Mouse (Mus musculus) limb, embryonic 13.5 days (tissue): ENCODE data around the gene Itfg2. TPM values are rescaled to one million over a fixed set of nuclear protein-coding genes. Genes with fewer than 3 reads are reported as not detected.

Experiments used
- ATAC-seq: fragments of 200-750 bp; cut with Nextera tagmentation; 2 replicates; pipeline ENCODE4 v1.8.0; 2017; ENCODE audit warnings: low read depth, moderate number of reproducible peaks, moderate TSS enrichment; ENCODE audit not compliant: low FRiP score
- H3K27ac ChIP-seq: fragments of 300-500 bp; sonication (generic); 2 replicates; pipeline ENCODE4 v1.5.1; 2015; ENCODE audit warnings: inconsistent platforms, mild to moderate bottlenecking, moderate library complexity
- H3K27me3 ChIP-seq: fragments of 300-500 bp; sonication (generic); 2 replicates; pipeline ENCODE4 v1.6.1; 2015; ENCODE audit warnings: mild to moderate bottlenecking, inconsistent platforms
- H3K36me3 ChIP-seq: fragments of 300-500 bp; sonication (generic); 2 replicates; pipeline ENCODE4 v1.6.1; 2015; ENCODE audit warnings: inconsistent platforms, mild to moderate bottlenecking, moderate library complexity
- H3K4me1 ChIP-seq: fragments of 300-500 bp; sonication (generic); 2 replicates; pipeline ENCODE4 v1.6.1; 2015; ENCODE audit warnings: inconsistent platforms
- H3K4me2 ChIP-seq: fragments of 300-500 bp; sonication (generic); replicated peaks from 2 replicates; pipeline ENCODE4 v1.6.1; 2015; ENCODE audit warnings: inconsistent platforms, mild to moderate bottlenecking, moderate library complexity
- H3K4me3 ChIP-seq: fragments of 300-500 bp; sonication (generic); 2 replicates; pipeline ENCODE4 v1.5.1; 2015; ENCODE audit warnings: moderate library complexity, mild to moderate bottlenecking, inconsistent platforms
- H3K9ac ChIP-seq: fragments of 300-500 bp; sonication (generic); 2 replicates; pipeline ENCODE4 v1.6.1; 2015; ENCODE audit warnings: mild to moderate bottlenecking, inconsistent platforms
- H3K9me3 ChIP-seq: fragments of 300-500 bp; sonication (generic); 2 replicates; pipeline ENCODE4 v1.6.1; 2016; ENCODE audit warnings: inconsistent platforms
- WGBS: fragments of 180-500 bp; shearing (Covaris S2); methylation state at CpG from one replicate; pipeline ENCODE4 v1.1.7; 2015; 5-methylcytosine and 5-hydroxymethylcytosine counted together
- polyA plus RNA-seq: library from polyadenylated mRNA; unstranded; fragments of >200 nt; fragmentation: Nextera tagmentation; extraction: Ambion mirVana; gene quantifications from 2 replicates; pipeline ENCODE4 v1.2.1, GENCODE M21; 2015

The Itfg2 gene
- polyA plus RNA-seq, 1 experiment from 2014 or later: 41.1 TPM

DNA sequence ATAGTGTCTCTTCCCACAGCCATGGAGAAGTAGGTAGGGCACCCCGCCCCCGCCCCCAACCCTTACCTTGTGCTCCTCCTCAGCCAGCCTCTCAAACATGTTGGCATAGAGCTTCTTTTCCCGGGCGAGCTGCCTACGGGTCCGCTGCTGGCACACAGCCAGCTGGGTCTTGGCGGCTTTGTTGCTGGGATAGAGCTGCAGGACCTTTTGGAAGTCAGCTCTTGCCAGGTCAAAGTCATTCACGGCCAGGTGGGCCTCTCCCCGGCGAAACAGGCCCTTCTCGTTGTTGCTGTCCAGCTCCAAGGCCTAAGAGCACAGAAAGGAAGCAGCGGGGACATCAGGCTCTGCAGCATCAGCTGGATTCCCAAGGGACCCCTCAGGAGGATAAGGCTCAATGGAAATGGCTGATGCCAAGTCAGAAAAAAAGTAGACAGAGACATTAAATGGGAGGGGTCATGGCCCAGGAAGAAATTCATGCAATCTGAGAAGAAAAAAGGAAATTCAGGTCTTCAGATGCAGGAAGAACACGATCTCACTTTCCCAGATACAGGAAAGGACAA lies 7.7 kb upstream of the Itfg2 start:
- 94% methylated on average over 13 of the region's 13 CpGs for WGBS
- Histone ChIP-seq H3K9ac (no peak overlapping the region), H3K27ac (no peak overlapping the region), H3K9me3 (no peaks in the 10 kb centered on the region), H3K4me2 (no peak overlapping the region), H3K4me1 (peaks cover 12% of the 10 kb centered on the region), H3K4me3 (no peak overlapping the region), H3K36me3 (peaks cover 88% of the 10 kb centered on the region), H3K27me3 (no peaks in the 10 kb centered on the region)
- no peak for ATAC-seq

DNA sequence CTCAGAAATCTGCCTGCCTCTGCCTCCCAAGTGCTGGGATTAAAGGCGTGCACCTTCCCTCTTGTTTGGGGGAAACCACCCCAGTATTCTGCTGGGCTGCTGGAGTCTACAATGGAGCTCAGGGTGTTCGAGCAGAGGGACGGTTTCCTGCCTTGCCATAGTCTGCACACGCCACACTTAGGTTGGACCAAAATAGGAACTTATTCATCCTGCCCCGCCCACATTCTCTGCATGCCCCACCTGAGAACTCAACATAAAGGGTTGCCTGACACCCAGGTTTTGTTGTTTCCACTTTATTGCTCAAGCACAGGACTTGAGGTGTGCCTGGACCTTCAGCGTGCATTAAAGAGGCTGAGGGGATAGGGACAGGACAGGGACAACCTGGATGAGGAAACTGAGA lies 5.1 kb upstream of the Itfg2 start:
- H3K4me1 ChIP-seq: no peaks in the 10 kb centered on the region
- WGBS: 86% methylated on average over 6 of the region's 6 CpGs

DNA sequence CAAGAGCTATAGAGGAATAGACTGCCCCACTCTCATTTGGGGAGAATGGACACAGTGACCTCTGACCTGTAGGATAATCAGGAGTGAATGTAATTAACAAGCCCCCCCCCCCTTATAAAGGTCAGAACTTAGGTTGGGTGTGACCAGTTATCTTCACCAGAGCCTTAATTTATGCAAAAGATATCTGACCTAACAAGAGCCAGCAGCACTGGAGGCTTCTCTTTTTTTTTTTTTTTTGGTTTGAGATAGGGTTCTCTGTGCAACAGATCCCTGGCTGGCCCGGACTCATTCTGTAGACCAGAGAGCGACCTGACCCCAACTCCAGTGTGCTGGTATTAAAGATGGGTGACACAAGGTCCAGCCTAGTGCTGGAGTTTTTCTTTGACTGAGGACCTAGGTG lies 4.6 kb upstream of the Itfg2 start:
- Histone ChIP-seq H3K27ac (no peak overlapping the region), H3K9ac (no peak overlapping the region), H3K4me2 (no peak overlapping the region), H3K9me3 (no peaks in the 10 kb centered on the region), H3K36me3 (peaks cover 65% of the 10 kb centered on the region), H3K27me3 (no peaks in the 10 kb centered on the region), H3K4me3 (no peak overlapping the region), H3K4me1 (no peaks in the 10 kb centered on the region)
- ATAC-seq: no peak
- 93% methylated on average over 2 of the region's 2 CpGs for WGBS

More for the DNA sequence above, 5.1 kb upstream of the Itfg2 start:
- H3K4me3 ChIP-seq: no peak overlapping the region
- H3K4me2 ChIP-seq: no peak overlapping the region
- no peak overlapping the region for H3K27ac ChIP-seq
- H3K9me3 ChIP-seq: no peaks in the 10 kb centered on the region
- no peaks in the 10 kb centered on the region for H3K27me3 ChIP-seq
- peaks cover 70% of the 10 kb centered on the region for H3K36me3 ChIP-seq
- no peak overlapping the region for H3K9ac ChIP-seq
- ATAC-seq: no peak

DNA sequence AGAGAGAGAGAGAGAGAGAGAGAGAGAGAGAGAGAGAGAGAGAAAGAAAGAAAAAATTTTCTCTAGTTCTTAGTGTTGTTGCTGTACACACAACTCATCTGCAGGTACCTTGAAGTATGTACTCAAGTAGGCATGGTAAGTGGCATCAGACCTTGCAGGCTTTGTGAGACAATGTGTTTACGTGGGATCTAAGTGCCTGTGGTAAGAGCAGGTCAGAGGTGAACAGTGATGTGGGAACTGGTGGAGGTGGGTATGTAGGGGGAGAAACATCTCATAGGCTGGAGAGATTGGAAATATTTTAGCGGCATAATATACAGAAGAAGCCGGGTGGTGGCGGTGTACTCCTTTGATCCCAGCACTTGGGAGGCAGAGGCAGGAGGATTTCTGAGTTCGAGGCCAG lies 2.8 kb upstream of the Itfg2 start:
- H3K4me2 ChIP-seq: no peak overlapping the region
- H3K4me1 ChIP-seq: 0 out of 2 replicates have a peak, but pooled peaks cover 3% of the 10 kb centered on the region
- no peak overlapping the region for H3K4me3 ChIP-seq
- H3K36me3 ChIP-seq: peaks cover 47% of the 10 kb centered on the region
- no peak overlapping the region for H3K27ac ChIP-seq
- 95% methylated on average over 5 of the region's 5 CpGs for WGBS
- ATAC-seq: no peak
- no peak overlapping the region for H3K9ac ChIP-seq
- no peaks in the 10 kb centered on the region for H3K9me3 ChIP-seq
- no peaks in the 10 kb centered on the region for H3K27me3 ChIP-seq

DNA sequence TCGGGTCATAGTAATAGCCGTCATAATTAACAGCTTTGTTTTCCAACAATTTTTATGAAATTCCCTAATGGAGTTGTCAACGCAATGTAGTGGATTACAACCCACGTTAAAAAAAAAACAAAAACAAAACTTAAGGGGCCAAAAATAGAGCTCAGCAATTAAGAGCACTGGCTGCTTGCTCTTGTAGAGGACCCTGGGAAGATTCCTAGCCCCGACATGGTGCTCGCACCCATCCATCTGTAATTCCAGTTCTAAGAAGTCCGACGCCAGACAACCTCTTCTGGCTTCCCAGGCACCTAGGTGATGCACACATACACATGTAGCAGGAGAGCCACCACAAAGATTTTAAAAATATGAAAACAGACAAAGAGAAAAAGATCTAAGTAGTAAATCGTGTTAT lies 315 bp upstream of the Itfg2 start:
- H3K9ac ChIP-seq: peak overlapping the region; percentile 74
- H3K4me2 ChIP-seq: peak overlapping the region; percentile 73
- ATAC-seq: no peak
- H3K36me3 ChIP-seq: peaks cover 28% of the 10 kb centered on the region
- H3K27me3 ChIP-seq: no peaks in the 10 kb centered on the region
- 0 out of 2 replicates have a peak, but pooled peaks cover 3% of the 10 kb centered on the region for H3K4me1 ChIP-seq
- 16% methylated on average over 9 of the region's 9 CpGs for WGBS
- peak overlapping the region; percentile 69 for H3K27ac ChIP-seq
- H3K9me3 ChIP-seq: no peaks in the 10 kb centered on the region
- H3K4me3 ChIP-seq: peak overlapping the region; percentile 66

DNA sequence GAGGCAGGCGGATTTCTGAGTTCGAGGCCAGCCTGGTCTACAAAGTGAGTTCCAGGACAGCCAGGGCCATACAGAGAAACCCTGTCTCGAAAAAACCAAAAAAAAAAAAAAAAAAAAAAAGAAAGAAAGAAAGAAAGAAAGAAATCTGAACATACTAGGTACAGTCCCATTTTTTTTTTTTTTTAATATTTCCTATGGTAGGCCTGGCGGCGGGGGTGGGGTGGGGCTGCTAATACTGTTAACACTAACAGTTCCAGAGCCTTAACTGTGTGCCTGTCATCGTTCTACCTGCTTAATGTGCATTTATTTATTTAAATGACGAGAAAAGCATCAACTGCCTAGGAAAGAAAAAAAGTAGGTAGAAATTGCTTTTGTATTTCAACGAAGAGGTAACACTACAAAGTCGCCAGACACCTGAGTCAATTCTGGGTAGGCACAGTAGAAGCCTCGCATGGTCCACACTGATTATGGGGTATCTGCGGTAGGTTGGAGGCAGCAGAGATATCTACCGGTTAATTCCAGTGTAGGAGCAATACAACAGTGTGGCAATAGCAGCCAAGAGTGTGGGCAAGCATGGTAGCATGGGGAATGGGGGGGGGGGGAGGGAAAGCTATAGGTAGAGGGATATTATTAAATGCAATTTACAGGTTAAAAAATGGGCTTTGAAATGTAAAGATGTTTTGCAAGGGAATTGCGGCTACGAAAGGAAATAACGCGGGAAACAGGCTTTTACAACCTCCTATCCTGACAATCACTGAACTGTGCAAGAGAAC lies 1.0 kb downstream of the Itfg2 start:
- Histone ChIP-seq H3K27ac (peak overlapping the region; percentile 94), H3K4me3 (peak overlapping the region; percentile 66), H3K4me2 (peak overlapping the region; percentile 73), H3K9ac (peak overlapping the region; percentile 74), H3K27me3 (no peaks in the 10 kb centered on the region), H3K4me1 (0 out of 2 replicates have a peak, but pooled peaks cover 3% of the 10 kb centered on the region), H3K36me3 (peaks cover 18% of the 10 kb centered on the region), H3K9me3 (no peaks in the 10 kb centered on the region)
- ATAC-seq: no peak
- 46% methylated on average over 16 of the region's 16 CpGs for WGBS

DNA sequence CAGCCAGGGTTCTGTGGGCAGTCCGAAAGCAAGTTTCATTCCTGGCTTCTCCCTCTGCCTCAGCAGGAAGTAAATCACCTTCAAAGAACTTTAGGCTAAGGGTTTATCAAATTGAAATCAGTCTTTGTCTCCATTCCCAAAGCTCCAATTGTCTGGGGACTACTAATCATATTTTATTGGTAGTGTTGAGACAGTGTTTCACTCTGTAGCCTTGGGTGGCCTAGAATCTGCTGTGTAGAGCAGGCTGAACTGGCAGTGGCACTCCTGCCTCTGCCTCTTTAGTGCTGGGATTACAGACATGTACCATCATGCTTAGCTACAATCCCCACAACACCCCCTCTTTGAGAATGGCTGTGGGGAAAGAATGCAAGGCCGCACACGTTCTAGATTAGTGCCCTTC lies 3.3 kb downstream of the Itfg2 start:
- Histone ChIP-seq H3K4me2 (no peak overlapping the region), H3K27me3 (no peaks in the 10 kb centered on the region), H3K9me3 (no peaks in the 10 kb centered on the region), H3K4me3 (no peak overlapping the region), H3K9ac (no peak overlapping the region), H3K4me1 (0 out of 2 replicates have a peak, but pooled peaks cover 3% of the 10 kb centered on the region), H3K36me3 (peaks cover 14% of the 10 kb centered on the region; the same call in 1 of the 2 replicates), H3K27ac (no peak overlapping the region)
- WGBS: 85% methylated on average over 3 of the region's 3 CpGs
- no peak for ATAC-seq

DNA sequence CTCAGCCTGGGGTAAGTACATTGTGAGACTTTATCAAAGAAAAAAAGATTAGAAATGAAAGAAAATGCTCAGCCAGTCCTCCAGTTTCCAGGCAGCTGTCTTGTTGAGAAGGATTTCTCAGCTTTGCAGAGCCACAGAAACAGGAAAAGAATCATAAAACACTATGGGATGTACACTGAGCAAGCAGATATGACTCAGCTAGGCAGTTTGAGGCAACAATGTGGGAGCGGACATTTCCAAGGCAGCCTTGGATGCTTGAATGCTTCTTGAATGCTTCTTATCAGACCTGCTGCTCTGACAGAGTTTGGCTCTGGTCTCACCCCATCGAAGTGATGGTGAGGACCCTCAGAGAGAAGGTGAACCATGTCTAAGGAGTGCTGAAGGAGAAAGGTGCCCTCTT lies 3.7 kb downstream of the Itfg2 start:
- H3K4me3 ChIP-seq: no peak overlapping the region
- H3K9ac ChIP-seq: no peak overlapping the region
- no peaks in the 10 kb centered on the region for H3K9me3 ChIP-seq
- no peaks in the 10 kb centered on the region for H3K27me3 ChIP-seq
- peaks cover 15% of the 10 kb centered on the region for H3K36me3 ChIP-seq
- 85% methylated on average over 2 of the region's 2 CpGs for WGBS
- H3K4me1 ChIP-seq: 0 out of 2 replicates have a peak, but pooled peaks cover 3% of the 10 kb centered on the region
- no peak for ATAC-seq
- H3K4me2 ChIP-seq: no peak overlapping the region
- H3K27ac ChIP-seq: no peak overlapping the region

DNA sequence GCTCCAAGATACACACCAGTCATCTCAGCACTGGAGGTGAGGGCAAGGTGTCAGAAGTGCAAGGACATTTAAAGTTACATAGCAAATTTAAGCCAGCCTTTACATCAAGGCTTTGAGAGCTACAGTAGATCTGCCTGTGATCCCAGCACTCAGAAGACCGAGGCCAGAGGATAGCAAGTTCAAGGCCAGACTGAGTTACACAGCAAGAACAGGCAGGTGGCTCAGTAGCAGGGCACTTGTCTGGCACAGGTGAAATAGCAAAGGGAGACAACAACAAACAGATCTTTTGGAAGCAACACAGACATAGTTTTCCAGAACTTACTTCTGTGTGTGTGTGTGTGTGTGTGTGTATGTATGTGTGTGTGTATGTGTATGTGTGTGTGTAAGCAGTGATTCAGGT lies 6.7 kb downstream of the Itfg2 start:
- H3K27ac ChIP-seq: no peak overlapping the region
- no peaks in the 10 kb centered on the region for H3K4me1 ChIP-seq
- no peaks in the 10 kb centered on the region for H3K9me3 ChIP-seq
- no peak overlapping the region for H3K4me3 ChIP-seq
- H3K9ac ChIP-seq: no peak overlapping the region
- ATAC-seq: no peak
- no peak overlapping the region for H3K4me2 ChIP-seq
- peaks cover 32% of the 10 kb centered on the region for H3K36me3 ChIP-seq
- H3K27me3 ChIP-seq: no peaks in the 10 kb centered on the region
- 91% methylated on average over 1 of the region's 1 CpGs for WGBS

DNA sequence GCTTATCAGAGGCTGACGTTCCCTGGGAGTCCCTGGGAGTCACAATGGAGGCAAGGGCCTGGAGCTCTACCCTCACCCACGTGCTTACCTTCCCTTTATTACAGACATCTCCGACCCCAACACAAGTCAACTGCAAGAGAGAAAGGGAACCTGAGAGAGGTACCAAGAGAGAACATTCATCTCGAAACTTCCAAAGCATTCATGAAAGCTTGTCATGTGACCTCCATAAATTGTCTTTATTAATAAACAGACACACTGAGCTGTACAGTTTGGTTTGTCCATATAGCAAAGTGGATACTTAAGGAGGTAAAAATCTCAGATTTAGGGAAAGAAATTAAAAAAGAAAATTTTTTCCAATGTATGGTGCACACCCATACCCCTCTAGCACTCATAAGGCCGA lies 8.6 kb downstream of the Itfg2 start:
- no peak for ATAC-seq
- peaks cover 50% of the 10 kb centered on the region for H3K36me3 ChIP-seq
- WGBS: 88% methylated on average over 5 of the region's 5 CpGs

DNA sequence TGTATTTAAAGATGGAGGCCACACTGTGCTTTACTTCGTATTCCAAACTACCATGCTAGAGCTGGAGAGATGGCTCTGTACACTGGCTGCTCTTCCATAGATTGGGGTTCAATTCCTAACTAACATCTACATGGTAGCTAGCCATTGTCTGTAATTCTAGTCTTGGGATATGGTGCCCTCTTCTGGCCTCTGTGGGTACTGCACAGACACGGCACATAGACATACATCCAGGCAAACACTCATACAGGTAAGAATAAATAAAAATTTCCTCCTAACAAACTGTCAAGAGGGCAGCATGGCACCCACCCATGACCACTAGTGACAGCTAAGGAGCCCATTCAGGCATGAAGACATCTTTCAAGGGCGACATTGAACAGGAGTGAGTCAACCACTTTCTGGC lies 13.6 kb downstream of the Itfg2 start:
- H3K36me3 ChIP-seq: peaks cover 87% of the 10 kb centered on the region
- no peak overlapping the region for H3K9ac ChIP-seq
- peak; percentile 33; the same call in 1 of the 2 replicates for ATAC-seq
- no peak overlapping the region for H3K27ac ChIP-seq
- no peak overlapping the region for H3K4me3 ChIP-seq
- H3K4me2 ChIP-seq: no peak overlapping the region
- 21% methylated on average over 3 of the region's 3 CpGs for WGBS
- no peaks in the 10 kb centered on the region for H3K27me3 ChIP-seq
- H3K9me3 ChIP-seq: no peaks in the 10 kb centered on the region
- H3K4me1 ChIP-seq: no peaks in the 10 kb centered on the region

More for the DNA sequence above, 8.6 kb downstream of the Itfg2 start:
- Histone ChIP-seq H3K9ac (no peak overlapping the region), H3K4me3 (no peak overlapping the region), H3K27me3 (no peaks in the 10 kb centered on the region), H3K4me2 (no peak overlapping the region), H3K27ac (no peak overlapping the region), H3K9me3 (no peaks in the 10 kb centered on the region), H3K4me1 (no peaks in the 10 kb centered on the region)

DNA sequence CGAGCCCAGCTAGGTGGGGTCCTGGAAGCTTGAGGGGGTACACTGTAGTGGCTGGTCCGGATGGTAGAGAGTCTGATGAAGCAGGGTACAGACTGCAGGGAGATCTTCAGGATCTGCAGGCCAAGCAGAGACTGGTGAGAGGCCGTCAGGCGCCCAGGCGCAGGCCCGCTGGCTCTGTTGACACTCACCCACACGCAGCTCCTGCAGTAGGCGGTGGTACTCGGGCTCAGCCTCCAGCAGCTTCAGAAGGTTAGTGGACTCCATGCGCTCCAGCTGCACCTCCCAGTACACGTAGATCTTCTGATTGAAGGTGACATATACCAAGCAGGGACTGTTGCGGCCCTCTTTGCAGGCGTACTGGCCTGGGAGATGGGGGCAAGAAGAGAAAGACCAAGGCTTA lies 14.4 kb downstream of the Itfg2 start:
- WGBS: 98% methylated on average over 13 of the region's 13 CpGs
- no peaks in the 10 kb centered on the region for H3K27me3 ChIP-seq
- H3K9me3 ChIP-seq: no peaks in the 10 kb centered on the region
- H3K9ac ChIP-seq: no peak overlapping the region
- no peak overlapping the region for H3K4me3 ChIP-seq
- ATAC-seq: no peak
- no peak overlapping the region for H3K27ac ChIP-seq
- H3K4me2 ChIP-seq: no peak overlapping the region
- no peaks in the 10 kb centered on the region for H3K4me1 ChIP-seq
- peaks cover 84% of the 10 kb centered on the region for H3K36me3 ChIP-seq
